21 mouse cellular contexts compared by ENCODE assay signal in genomic region chr13:18038814-18039213, GRCm38 (mm10). TPM values are rescaled to one million over a fixed set of nuclear protein-coding genes. Genes with fewer than 3 reads are reported as not detected.
DNase-seq lines count a peak whose midpoint lies in the region; ATAC-seq and TF ChIP-seq lines count a peak whose summit lies in the region.
"Had no signal": no experiment of that assay in that cellular context is flagged by ENCODE, and none has a peak within 500 bp of the region (broad histone marks: within the 10 kb centered on the region; RNA-seq: fewer than 3 reads in every experiment).

No protein-coding gene starts in this region.

- H3K9me3 ChIP-seq in lung, embryonic 15.5 days = no peaks in the 10 kb centered on the region
- H3K9me3 ChIP-seq: embryonic facial prominence, embryonic 15.5 days; forebrain, embryonic 10.5 days; heart, embryonic 13.5 days; hindbrain, embryonic 12.5 days had no signal

- H3K4me2 ChIP-seq in lung, embryonic 15.5 days = no peak overlapping the region
- H3K4me2 ChIP-seq: embryonic facial prominence, embryonic 15.5 days; heart, embryonic 13.5 days; hindbrain, embryonic 12.5 days had no signal

- peak; percentile 41 for DNase-seq in lung, adult 2 months
- peak; percentile 16 for DNase-seq in lung, postnatal 14 days
- no peak for DNase-seq in retina, embryonic 14.5 days (ENCODE audit: low spot score)
- DNase-seq in right cerebral cortex, postnatal 25 days = no peak
- no peak for DNase-seq in ovary, adult 18-20 months (ENCODE audit: low spot score)
- DNase-seq: adrenal gland, adult 2 months; adrenal gland, postnatal 36 days; cerebellum, adult 8-10 months; cerebellum, postnatal 14 days; embryo, embryonic 11 days; gastrocnemius, adult 2 months; gastrocnemius, postnatal 36 days; heart, adult 11 months; heart, postnatal 36 days had no signal

- H3K36me3 ChIP-seq in lung, embryonic 15.5 days = no peaks in the 10 kb centered on the region
- H3K36me3 ChIP-seq: embryonic facial prominence, embryonic 15.5 days; forebrain, embryonic 10.5 days; heart, embryonic 13.5 days; hindbrain, embryonic 12.5 days had no signal

- H3K27ac ChIP-seq in lung, embryonic 15.5 days = peak overlapping the region; percentile 53
- H3K27ac ChIP-seq: embryonic facial prominence, embryonic 15.5 days; forebrain, embryonic 10.5 days; gastrocnemius, adult 2 months; heart, embryonic 13.5 days; hindbrain, embryonic 12.5 days had no signal

- no peaks in the 10 kb centered on the region for H3K27me3 ChIP-seq in lung, embryonic 15.5 days
- H3K27me3 ChIP-seq: embryonic facial prominence, embryonic 15.5 days; heart, embryonic 13.5 days; hindbrain, embryonic 12.5 days had no signal

- 49% methylated on average over 2 of the region's 2 CpGs for WGBS in lung, adult 2 months
- WGBS in lung, embryonic 15.5 days = 42% methylated on average over 2 of the region's 2 CpGs

- no peak overlapping the region for H3K9ac ChIP-seq in lung, embryonic 15.5 days
- H3K9ac ChIP-seq: embryonic facial prominence, embryonic 15.5 days; heart, embryonic 13.5 days; hindbrain, embryonic 12.5 days had no signal

- no peak for TF ChIP-seq POLR2A in lung, adult 2 months (IDR thresholded peaks at IDR 0.05; ENCODE audit: borderline replicate concordance, extremely low read depth, low read depth, low read length)

- TF ChIP-seq CTCF in lung, adult 2 months (IDR thresholded peaks at IDR 0.05; ENCODE audit: insufficient read depth, low read length) = no peak

- peak; percentile 86 for ATAC-seq in lung, embryonic 15.5 days (ENCODE audit: borderline replicate concordance, extremely low read depth, low FRiP score, low TSS enrichment)
- ATAC-seq: forebrain, embryonic 14.5 days had no signal

- H3K4me1 ChIP-seq in lung, adult 2 months (ENCODE audit: control insufficient read depth, insufficient read depth, low read length) = no peaks in the 10 kb centered on the region; the same call in 1 of the 2 replicates
- H3K4me1 ChIP-seq in lung, embryonic 15.5 days = no peaks in the 10 kb centered on the region; the same call in 1 of the 2 replicates
- H3K4me1 ChIP-seq: embryonic facial prominence, embryonic 15.5 days; forebrain, embryonic 10.5 days; heart, embryonic 13.5 days; hindbrain, embryonic 12.5 days had no signal

- H3K4me3 ChIP-seq in lung, adult 2 months (replicated peaks; ENCODE audit: extremely low read depth, low read depth, low read length) = no peak overlapping the region
- no peak overlapping the region for H3K4me3 ChIP-seq in lung, embryonic 15.5 days
- H3K4me3 ChIP-seq: embryonic facial prominence, embryonic 15.5 days; erythroblast, embryonic 14.5 days; forebrain, embryonic 10.5 days; gastrocnemius, adult 2 months; heart, embryonic 13.5 days; hindbrain, embryonic 12.5 days had no signal

RNA-seq across cellular contexts. Expression of gene Yae1d1, which starts 45.7 kb away (rescaled TPM):
- 10.5 and 16.1 TPM in 2 replicates for polyA plus RNA-seq in lung, adult 2 months (2012; rRNA removed)
- polyA plus RNA-seq in lung, embryonic 15.5 days (2015; fragmentation: Nextera tagmentation; extraction: Ambion mirVana) = 75.6 and 77.1 TPM in 2 replicates

Comparison
In these comparisons a context has a peak if more than half of its experiments do, and no peak if none do; other contexts are left out.
1. DNase-seq: peak in lung, adult 2 months (single experiment) and lung, postnatal 14 days (single experiment); none in retina, embryonic 14.5 days (single experiment), right cerebral cortex, postnatal 25 days (single experiment) and ovary, adult 18-20 months (single experiment).